Mouse (Mus musculus): ENCODE measurements around the gene Hibadh.

The Hibadh gene

DNA sequence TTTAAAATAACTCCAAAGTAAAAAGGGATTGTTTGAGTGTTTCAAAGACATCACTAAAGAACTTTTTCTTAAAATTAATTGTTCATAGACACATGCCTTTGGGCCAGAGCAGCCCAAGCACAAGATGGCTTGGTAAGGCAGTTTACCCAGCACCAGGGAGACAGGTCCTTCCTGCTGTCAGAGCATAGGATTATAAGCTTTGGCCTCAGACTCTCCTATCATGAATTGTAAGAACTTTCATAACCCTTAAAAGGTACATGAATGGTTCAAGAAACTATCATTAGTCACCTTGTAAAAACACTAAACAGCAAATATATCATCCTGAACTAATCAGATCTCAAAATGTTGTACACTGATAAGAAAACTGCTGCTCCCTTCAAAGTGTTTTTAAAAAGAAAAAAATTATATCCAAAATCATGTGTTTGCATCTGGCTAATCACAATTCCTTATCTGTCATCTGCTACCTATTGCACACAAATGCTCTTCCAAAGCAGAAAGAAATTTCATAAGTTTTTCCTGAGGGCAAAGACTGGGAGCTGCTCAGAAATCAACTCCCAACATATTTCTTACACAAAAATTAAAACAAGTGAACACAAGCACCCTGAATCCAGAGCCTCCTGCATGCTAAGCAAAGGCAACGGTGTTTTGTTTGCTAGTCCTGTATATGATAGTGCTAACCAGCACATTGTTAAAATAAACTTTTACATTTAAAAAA lies 1.6 kb downstream of the Hibadh start:
- DNase-seq: no peak

DNA sequence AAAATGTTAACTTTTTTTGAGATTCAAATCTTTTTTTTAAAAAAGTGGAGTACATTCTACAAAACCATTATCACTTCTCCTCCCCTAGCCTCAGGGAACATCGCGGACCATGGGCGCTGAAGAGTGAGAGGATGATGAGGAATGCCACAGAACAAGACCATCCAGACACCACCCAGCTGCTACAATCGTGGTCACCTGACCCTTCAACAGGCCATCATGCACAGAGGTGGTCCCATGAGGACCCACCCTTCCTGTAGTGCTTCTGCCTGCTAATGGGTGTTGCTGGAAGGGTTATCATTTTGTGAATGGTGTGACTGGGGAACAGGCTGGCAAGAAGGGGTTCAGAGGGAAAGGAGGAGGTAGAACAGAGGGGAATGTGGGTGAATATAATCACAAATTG lies 2.9 kb downstream of the Hibadh start:
- no peak for DNase-seq

DNA sequence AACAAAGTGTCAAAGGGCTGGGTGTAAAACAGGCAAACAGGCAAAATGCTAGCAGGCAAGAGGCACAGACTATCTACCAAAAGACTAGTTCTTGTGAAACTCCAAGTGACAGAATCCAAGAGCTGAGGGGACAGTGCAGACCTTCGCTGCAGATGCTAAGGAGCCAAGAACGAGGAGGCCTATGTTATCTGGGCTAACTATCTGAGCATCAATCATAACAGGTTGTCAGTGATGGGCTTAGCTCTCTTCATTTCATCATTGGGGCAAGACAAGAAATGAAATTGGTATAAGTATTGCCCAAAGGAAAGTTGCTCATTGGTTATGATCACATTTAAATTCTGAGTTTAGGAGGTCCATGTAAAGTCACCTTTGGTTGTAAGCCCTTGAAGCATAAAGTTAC lies 4.8 kb downstream of the Hibadh start:
- no peak for DNase-seq

DNA sequence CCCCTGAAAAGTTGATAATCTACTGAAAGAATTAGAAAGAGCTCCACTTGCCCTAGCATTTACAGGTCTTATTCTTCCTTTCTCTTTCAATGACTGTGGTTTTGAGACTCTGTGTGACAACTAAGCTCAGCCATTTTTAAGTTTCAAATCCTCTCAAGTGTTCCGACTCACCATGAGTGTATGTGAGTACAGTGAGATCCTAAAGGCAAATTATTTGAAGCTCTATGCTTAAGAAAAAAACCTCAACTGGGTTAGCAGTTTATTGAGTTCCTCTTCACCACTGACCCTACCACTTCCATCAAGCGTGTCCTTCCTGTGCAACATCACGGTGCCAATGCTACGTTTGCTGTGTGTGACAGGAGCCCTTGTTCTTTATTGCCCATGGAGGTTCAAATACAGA lies 9.6 kb downstream of the Hibadh start:
- no peak for DNase-seq

DNA sequence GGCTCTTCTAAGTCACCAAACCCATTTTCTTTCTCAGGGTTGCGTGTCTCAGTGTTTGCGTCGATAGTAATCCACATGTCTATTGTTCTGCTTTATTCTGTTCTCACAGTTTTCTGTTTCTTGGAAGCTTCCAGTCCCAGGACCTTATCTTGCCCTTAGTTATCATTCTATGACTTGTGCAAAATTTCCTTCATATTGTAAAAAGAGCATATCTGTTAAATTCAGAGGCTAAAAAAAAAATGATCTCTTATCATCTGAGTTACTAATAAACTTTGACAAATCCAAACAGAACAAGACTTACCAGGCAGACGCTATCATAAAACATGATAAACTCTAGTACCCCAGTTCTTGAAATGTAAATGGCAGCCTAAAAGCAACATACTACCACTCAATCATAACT lies 11.0 kb downstream of the Hibadh start:
- DNase-seq: no peak

DNA sequence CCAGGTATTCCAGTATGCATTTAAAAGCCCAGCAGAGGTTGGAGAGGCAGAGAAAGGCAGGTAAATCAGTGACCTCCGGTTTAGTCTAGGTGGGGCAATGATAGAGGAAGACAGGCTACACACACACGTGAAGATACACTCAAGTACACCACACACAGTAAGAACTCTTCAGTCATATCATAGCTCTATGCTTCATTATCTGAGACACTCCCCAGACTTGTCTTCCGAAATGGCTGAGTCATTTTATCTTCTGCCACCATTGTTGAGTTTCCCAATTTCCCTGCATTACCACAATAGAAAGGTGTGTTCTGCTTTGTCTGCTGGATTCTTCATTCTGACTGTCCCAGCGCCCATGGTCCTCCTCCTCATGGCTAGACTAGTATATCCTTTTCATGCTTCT lies 13.5 kb downstream of the Hibadh start:
- DNase-seq: no peak

DNA sequence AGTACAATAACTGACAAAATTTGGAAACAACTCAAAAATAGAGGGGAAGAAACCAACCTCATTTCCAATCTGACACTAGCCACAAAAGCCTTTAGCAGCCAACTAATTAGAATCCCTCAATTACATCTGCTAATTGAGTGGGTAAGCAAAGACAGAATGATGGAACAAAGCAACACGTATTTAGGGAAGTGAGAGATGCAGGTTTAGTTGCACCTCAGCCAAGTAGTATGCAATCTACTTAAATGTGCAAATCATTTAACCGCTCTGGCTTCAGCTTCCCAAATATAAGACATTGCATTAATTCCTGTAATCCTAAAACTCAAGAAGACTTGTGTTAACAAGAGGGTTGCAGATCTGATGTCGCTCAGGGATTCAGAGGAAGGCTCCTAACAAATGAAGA lies 16.4 kb downstream of the Hibadh start:
- no peak for DNase-seq

DNA sequence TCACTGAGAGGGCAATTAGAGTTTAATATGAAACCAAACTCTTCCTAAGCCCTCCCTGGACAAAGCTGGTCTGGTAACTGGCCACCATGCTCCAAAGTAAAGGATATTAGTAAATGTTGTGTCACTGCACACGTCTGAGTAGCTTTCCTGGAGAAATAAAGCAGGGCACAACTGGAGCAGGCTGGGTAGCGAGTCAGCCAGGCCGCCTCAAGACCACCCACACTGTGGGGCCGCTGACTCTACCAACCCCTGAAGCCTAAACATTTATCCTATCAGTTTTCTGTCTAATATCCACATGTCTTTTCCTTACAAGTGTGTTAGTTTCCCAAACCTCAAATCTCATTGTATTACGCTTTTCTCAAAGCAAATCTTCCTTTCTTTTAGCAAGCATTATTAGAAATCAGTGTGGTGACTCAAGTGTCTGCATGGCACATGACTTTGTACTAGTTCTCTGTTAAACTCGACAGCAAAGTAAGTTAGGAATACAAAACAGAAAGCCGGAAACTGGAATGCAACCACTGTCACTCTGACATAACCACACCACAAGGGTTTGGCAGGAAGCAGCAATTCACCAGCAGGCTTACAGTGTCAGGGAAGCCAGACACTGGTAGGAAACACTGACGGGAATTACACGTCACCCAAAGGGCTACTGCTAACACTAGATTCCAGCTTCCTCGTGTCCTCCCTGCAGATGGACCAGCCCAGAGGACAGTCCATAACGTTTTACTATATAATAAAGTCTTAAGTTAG lies 18.3 kb downstream of the Hibadh start:
- DNase-seq: no peak

DNA sequence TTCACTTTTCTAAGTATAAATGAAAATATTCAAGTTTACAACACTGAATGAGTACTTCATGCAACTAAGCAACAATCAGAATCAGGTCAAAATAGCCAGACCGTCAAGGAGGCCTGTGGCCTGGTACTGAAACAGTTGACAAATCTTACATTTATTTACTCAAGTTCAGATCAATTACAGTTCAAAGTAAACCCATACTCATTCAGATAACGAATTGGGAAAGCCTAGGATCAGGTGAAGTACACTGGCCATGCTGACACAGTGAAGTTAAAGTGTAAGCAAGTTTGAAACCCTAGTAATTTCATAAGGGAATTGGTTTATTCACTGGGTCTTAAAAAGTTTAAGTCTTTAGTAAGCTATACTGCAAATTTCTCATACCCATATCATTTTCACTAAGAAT lies 20.1 kb downstream of the Hibadh start:
- DNase-seq: no peak

DNA sequence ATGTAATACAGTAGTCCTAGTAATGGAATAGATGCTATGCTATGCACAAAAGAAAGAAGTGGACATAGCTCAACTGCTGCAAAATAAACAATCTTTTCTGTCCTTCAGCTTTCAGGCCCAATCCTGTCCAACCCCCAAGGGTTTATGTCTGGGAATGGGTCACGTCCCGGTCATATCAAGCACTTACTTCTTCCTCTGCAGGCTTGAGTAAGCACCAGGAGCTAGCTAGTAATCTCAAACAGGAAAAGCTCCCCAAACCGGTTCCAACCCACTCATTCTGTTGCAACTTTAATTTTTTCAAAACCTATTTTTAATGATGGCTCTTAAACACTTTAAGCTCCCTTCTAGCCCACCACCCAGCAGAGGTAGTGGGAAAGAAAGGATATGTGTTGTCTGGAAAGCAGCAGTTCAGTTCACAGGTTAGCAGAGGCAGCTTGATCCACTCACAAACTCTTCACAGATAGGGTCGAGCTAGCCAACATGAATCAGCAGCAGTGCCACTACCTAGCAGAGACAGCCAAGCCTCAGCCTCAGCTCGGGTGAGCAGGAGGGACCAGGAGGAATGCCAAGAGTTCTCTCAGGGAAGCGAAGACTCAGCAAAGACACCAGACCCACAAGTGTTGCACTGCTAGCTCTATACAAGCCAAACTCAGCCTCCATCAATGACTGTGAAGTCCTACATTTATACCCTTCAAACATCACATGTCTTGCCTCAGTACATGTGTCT lies 30.4 kb downstream of the Hibadh start:
- no peak for DNase-seq

DNA sequence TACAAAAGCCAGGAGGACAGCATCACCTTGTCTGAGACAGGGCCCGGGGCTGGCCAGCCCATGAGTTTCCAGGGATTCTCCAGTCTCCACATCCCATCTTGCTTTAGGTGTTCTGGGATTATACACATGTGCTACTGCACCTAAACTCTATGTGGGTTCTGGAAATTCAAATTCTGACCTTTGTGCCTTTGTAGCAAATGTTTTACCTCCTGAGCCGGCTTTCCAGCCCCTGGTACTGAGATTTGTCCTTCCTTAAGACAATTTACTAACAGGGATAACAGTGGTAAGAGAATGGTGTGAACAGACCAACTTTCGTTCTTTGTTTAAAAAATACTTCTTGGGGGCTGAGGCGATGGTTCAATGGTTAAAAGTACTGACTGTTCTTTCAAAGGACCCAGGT lies 32.1 kb downstream of the Hibadh start:
- DNase-seq: no peak

DNA sequence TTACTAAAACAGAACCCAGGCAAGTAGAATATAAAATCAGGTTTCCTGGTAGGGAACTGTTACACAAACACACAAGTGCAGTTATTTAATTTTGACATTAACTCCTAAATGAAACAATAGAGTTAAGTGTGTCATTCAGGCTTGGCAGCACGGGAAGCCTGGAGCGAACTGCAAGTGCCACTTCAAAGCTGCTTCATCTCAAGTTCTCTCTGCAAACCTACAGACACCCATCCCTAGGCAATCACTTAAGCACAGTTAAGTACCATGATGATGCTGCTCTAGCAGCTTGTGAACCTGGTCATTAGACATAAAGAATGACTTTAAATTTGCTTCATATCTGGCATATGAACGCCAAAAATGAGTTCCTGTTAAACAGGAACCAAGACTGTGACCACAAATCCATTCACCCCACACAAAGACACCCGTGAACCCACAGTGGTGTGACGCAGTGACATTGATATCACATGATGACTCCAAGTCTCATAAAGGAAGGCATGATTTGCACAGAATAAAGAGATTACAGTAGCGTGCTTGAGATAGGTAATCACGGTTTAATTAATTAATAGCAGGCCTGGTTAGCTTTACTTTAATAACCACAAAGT lies 33.3 kb downstream of the Hibadh start:
- no peak for DNase-seq

DNA sequence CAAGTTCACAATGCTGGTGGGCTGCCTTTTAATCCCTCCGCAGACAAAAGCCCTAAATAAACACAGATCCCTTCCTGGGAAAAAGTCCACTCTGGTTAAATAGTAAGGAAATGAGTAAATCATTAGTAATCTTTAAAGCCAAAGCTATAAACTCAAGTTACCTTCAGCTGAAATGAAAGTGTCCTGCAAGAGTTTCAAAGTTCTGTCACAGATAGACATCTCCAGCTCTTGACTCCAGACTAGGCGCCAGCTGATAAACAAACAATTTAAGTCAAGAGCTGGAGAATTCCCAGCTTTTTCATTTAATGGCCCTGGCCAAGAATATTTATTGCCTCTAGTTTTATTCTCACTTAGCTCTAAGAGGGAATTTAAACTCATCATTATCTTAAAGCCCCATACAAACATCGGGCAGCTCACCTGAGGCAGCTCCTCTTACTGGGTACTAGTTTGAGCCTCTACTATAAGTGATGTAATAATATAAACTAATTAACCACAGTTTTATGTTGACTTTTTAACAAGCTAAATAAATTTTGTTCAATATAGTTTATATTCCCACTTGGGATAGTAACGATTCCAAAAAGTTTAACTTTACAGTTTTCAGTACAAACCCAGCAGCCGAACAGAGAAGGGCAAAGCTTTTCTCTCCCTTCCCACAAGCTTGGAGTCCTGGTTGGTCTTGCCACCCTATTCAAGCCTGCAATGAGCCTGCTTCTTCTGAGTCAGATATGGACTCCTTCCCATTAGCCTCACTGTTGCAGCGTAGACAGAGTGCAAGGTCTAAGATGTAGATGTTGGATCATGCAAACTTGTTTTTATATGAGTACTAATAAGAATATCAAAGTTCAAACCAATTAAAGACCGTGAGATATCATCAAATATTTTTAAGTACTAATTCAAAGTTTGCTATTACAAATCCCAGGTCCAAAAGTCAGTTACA lies 38.2 kb downstream of the Hibadh start:
- no peak for DNase-seq

DNA sequence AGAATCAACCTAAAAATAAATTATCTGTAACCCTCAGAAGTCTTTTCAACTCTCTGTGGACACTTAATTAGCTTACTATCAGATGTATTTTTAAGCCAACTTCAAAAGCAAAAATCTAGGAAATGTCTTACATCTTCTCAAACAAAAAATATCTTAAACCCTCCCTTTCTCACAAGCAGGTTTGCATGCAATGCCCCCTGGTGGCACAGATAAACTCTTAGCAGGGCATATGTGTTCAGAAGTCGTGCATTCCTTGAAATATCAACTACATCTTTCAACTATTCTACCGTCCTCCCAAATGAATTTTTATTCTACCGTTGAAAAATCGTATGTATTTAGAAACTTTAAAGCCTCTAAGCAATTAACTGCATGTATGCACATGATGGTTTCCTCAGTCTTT lies 39.1 kb downstream of the Hibadh start:
- DNase-seq: peak; percentile 18

DNA sequence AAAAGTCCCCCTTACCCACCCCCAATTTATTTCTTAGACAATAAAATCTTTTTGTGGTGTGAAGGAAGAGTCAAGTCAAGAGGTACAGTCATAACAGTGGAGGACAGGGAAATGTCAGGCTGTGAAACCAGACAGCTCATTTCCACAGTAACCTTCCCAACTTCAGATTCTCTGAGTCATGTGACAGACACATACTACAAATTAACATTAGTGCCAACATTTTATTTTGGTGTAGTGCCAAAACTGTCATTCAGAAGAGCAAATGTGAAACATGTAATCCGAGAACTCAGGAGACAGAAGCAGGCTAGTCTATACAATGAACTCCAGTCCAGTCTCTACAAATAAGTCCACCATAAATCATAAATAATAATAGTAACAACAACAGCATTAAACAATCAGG lies 45.4 kb downstream of the Hibadh start:
- DNase-seq: no peak

DNA sequence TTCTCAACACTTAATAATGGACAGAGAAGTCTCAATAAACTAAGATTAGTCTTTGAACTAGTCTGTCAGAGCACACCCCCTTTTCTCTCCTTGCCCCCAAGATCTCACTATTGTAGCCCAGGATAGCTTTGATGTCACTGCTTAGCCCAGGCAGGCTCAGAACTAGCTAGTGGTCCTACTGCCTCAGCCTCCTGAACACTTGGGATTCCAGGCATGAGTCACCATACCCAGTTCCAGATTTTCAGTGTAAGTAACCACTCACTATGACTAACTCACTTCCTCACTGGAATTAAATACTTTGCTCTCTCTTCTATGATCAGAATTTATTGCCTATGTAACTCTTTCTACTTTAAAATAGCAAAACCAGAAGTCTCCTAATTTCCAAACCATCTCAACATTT lies 53.6 kb downstream of the Hibadh start:
- no peak for DNase-seq

DNA sequence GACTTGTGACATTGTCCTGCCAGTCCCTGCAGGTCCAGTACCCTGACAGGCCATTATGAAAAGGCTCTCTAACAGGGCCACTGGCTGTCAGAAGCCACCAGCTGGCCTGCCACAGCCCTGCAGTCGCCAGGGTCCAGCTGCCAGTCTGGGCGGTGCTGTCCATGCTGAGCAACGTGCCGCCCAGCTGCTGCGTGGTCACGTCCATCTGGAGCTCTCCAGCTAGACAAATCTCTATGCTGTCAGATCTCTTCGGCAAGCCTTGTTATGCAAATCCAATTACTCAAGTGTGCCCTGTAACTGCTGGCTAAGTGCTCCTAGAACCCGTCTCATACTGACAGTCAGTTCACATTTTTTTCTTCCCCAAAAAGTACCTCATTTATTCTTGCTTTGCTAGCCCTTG lies 55.8 kb downstream of the Hibadh start:
- DNase-seq: no peak

DNA sequence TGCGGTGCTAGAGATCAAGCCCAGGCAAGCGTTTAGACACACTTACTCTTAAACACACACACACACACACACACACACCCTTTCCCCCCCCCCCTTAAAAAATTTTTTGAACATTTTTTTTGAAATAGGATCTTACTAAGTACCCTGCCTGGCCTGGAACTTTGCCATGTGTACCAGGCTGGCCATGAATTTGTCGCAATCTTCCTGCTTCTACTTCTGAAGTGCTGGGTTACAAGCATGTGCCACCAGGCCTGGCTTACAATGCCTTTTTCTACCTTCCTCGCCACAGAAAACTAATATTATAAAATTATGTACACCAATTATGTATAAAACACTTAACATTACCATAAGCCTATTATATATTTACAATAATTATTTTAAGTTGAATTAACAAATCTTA lies 59.1 kb downstream of the Hibadh start:
- DNase-seq: no peak

DNA sequence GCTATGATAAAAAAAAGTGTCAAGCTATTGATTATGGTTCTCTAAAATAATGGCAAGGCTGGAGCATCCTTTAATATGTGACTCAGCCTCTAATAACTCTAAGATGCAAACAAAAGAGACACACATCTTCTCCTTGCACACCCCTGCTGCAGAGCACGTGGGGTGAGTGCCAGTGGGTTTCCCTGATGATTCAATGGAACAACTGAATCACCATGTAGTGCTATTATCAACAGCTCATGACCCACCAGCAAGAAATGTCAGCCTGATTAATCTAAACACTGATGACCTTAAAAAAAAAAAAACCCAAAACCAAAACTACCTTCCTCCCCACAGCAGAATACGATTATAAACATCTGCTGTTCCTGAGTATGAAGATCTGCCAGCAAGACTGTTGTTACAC lies 61.9 kb downstream of the Hibadh start:
- no peak for DNase-seq

DNA sequence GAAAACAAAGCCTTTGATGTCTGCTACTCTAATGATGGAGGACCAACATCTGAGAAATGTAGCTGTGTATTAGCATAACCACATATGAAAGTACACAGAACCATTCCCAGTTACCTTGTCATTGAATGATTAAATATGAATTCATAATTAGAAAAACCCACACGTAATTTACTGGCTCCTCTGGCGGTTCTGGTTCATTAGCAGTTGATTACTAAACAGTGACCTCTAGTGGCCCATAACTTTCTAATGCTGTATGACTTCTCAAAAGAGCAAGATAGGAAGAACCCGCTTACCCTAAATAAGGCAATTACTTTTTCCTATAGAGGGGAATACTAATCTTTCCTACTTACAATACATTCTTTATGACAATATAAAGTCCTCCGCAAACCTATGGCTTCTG lies 62.9 kb downstream of the Hibadh start:
- peak; percentile 64 for DNase-seq

DNA sequence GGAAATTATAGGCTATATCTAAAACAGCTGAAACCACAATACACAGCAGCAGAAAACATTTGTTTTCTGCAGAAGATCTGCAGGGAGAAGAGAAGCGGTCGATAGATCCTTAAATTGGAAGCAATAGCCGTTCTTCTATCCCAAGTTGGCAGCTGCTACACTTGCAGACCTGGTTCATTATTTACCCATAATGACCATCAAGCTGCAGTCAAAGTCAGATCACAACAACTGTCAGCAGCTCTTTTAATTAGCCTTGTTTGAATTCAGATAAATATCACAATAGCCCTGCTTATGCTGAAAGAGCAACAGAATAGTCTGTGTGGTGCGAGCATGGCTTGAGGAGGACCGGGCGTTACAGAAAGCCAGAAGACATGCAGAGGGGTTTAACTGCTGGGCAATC lies 71.5 kb downstream of the Hibadh start:
- no peak for DNase-seq
